Mouse (Mus musculus) bone marrow, adult 2 months (tissue): ENCODE results near the gene Iars. TPM values are rescaled to one million over a fixed set of nuclear protein-coding genes. Genes with fewer than 3 reads are reported as not detected.

Experiments used
- H3K27ac ChIP-seq: fragments of 200-500 bp; 2 replicates; pipeline ENCODE4 v1.5.1; 2012; ENCODE audit warnings: low read depth, mild to moderate bottlenecking, control low read depth, inconsistent platforms, low read length; ENCODE audit not compliant: control insufficient read depth, poor library complexity, insufficient read depth
- H3K4me1 ChIP-seq: fragments of 200-500 bp; 2 replicates; pipeline ENCODE4 v1.6.1; 2011; ENCODE audit warnings: low read length; ENCODE audit not compliant: control insufficient read depth, insufficient read depth
- H3K4me3 ChIP-seq: fragments of 200-500 bp; replicated peaks from 2 replicates; pipeline ENCODE3; 2011; ENCODE audit warnings: mild to moderate bottlenecking, low read depth, low read length, control low read depth; ENCODE audit not compliant: control insufficient read depth
- CTCF ChIP-seq: fragments of 200-500 bp; IDR thresholded peaks from 2 replicates; pipeline ENCODE4 v1.5.1; 2011; ENCODE audit warnings: low read length, control low read depth; ENCODE audit not compliant: control insufficient read depth, insufficient read depth
- POLR2A ChIP-seq: fragments of 200-500 bp; IDR thresholded peaks from 2 replicates; pipeline ENCODE4 v1.6.1; 2011; ENCODE audit warnings: low read depth, mild to moderate bottlenecking, control low read depth, low read length, borderline replicate concordance; ENCODE audit not compliant: control insufficient read depth
- WGBS: fragments of 180-500 bp; shearing (Covaris S2); methylation state at CpG from one replicate; pipeline ENCODE4 v1.1.7; 2018; 5-methylcytosine and 5-hydroxymethylcytosine counted together
- polyA plus RNA-seq: library from polyadenylated mRNA; stranded (reverse); fragments of >200 nt; gene quantifications from 2 replicates; pipeline ENCODE4 v1.2.4, GENCODE M21; 2011; ENCODE audit warnings: low replicate concordance; ENCODE audit not compliant: missing spikeins, insufficient read depth, insufficient read length

The Iars gene
- polyA plus RNA-seq = 18.9 and 27.5 TPM in 2 replicates

GRCm38 (mm10) chr13:49681351-49682232, at the start of gene Iars:
Gene Iars, plus strand, starts transcription at chr13:49682100.
- Histone ChIP-seq H3K27ac (peak within 1 kb of the TSS; percentile 49), H3K4me3 (peak within 1 kb of the TSS; percentile 92), H3K4me1 (no peaks in the 10 kb centered on the region; the same call in none of the 2 replicates)
- TF ChIP-seq CTCF (no peak), POLR2A (peak; percentile 75; the same call in 1 of the 2 replicates)
- WGBS = 9% methylated on average over 26 of the region's 26 CpGs

GRCm38 (mm10) chr13:49639965-49640364, 41.9 kb upstream of the Iars start:
- no peak for TF ChIP-seq POLR2A
- no peak for TF ChIP-seq CTCF
- no peak overlapping the region for H3K4me3 ChIP-seq
- WGBS = 73% methylated on average over 2 of the region's 2 CpGs
- H3K27ac ChIP-seq = no peak overlapping the region
- no peaks in the 10 kb centered on the region for H3K4me1 ChIP-seq

- WGBS = 88% methylated on average over 6 of the region's 6 CpGs
- H3K4me3 ChIP-seq = no peak overlapping the region
- H3K4me1 ChIP-seq = no peaks in the 10 kb centered on the region
- H3K27ac ChIP-seq = no peak overlapping the region
- TF ChIP-seq POLR2A (no peak), CTCF (no peak)
These were observed 39.2 kb upstream of the Iars start for GRCm38 (mm10) chr13:49642650-49643049.

- H3K4me1 ChIP-seq = no peaks in the 10 kb centered on the region
- H3K27ac ChIP-seq = no peak overlapping the region
- H3K4me3 ChIP-seq = no peak overlapping the region
- TF ChIP-seq CTCF (no peak), POLR2A (no peak)
These were observed 38.1 kb upstream of the Iars start for GRCm38 (mm10) chr13:49643669-49644362.

- Histone ChIP-seq H3K4me3 (no peak overlapping the region), H3K27ac (no peak overlapping the region), H3K4me1 (no peaks in the 10 kb centered on the region)
- TF ChIP-seq POLR2A = no peak
- no peak for TF ChIP-seq CTCF
- WGBS = 68% methylated on average over 2 of the region's 2 CpGs
These were observed 37.0 kb upstream of the Iars start for GRCm38 (mm10) chr13:49644731-49645529.

- Histone ChIP-seq H3K4me1 (no peaks in the 10 kb centered on the region; the same call in 1 of the 2 replicates), H3K27ac (no peak overlapping the region), H3K4me3 (no peak overlapping the region)
- 53% methylated on average over 1 of the region's 1 CpGs for WGBS
- TF ChIP-seq CTCF (no peak), POLR2A (no peak)
These were observed 35.9 kb upstream of the Iars start for GRCm38 (mm10) chr13:49646019-49646418.

GRCm38 (mm10) chr13:49651136-49651535, 30.8 kb upstream of the Iars start:
- Histone ChIP-seq H3K4me3 (peak overlapping the region; percentile 34), H3K4me1 (no peaks in the 10 kb centered on the region; the same call in none of the 2 replicates), H3K27ac (no peak overlapping the region)
- WGBS = 51% methylated on average over 2 of the region's 2 CpGs
- TF ChIP-seq POLR2A (no peak), CTCF (no peak)
